Mouse (Mus musculus) myocyte (in vitro differentiated cells): ENCODE results near the gene Actl10.
A peak's percentile ranks its signal among the peaks of the same experiment; 100 is the strongest.

Experiments used
- E2F4 ChIP-seq: IDR thresholded peaks from one replicate; pipeline ENCODE4 v1.6.1; 2011; ENCODE audit warnings: mild to moderate bottlenecking, control low read depth, moderate library complexity; ENCODE audit not compliant: insufficient read depth
- MAX ChIP-seq: IDR thresholded peaks from one replicate; pipeline ENCODE4 v1.6.1; 2011; ENCODE audit warnings: low read depth, mild to moderate bottlenecking, control low read depth
- MYOD1 ChIP-seq, 3 experiments: IDR thresholded peaks; one replicate each; pipeline ENCODE4 v1.6.1; 2011; ENCODE audit warnings: control low read depth in 2 of 3, low read depth in 2 of 3, mild to moderate bottlenecking in 2 of 3, moderate library complexity in 1 of 3; ENCODE audit not compliant: insufficient read length in 2 of 3, control insufficient read depth in 1 of 3
- POLR2A ChIP-seq: IDR thresholded peaks from one replicate; pipeline ENCODE4 v1.6.1; 2011; ENCODE audit warnings: low read depth, mild to moderate bottlenecking, control low read depth, moderate library complexity; ENCODE audit not compliant: insufficient read length
- POLR2AphosphoS2 ChIP-seq: IDR thresholded peaks from one replicate; pipeline ENCODE4 v1.6.1; 2011; ENCODE audit warnings: low read depth, control low read depth; ENCODE audit not compliant: insufficient read length
- TCF12 ChIP-seq: IDR thresholded peaks from one replicate; pipeline ENCODE4 v1.6.1; 2011; ENCODE audit warnings: mild to moderate bottlenecking, control low read depth; ENCODE audit not compliant: poor library complexity, insufficient read depth, severe bottlenecking

GRCm38 (mm10) chr2:154569071-154569748 lies 17.6 kb downstream of the Actl10 start:
- TF ChIP-seq MAX (no peak), POLR2A (peak; percentile 41), E2F4 (no peak), POLR2AphosphoS2 (peak; percentile 17), TCF12 (no peak), MYOD1 (IDR thresholded peaks at IDR 0.05; ENCODE audit: control insufficient read depth in 1 of 3, insufficient read length in 2 of 3, low read depth in 2 of 3) (peak in 1 of 3 experiments; percentile 3)
